Mouse (Mus musculus) layer of hippocampus, adult 9-11 months (tissue): ENCODE results near the gene Polg2.
"Not testable (repeated sequence)": the region's sequence is repeated elsewhere in the genome, so short reads cannot be mapped to it uniquely, and the experiment has no call there.

Experiments used
- DNase-seq: peaks from one replicate; pipeline ENCODE4 v3.0.0; 2022

Polg2 gene

DNA sequence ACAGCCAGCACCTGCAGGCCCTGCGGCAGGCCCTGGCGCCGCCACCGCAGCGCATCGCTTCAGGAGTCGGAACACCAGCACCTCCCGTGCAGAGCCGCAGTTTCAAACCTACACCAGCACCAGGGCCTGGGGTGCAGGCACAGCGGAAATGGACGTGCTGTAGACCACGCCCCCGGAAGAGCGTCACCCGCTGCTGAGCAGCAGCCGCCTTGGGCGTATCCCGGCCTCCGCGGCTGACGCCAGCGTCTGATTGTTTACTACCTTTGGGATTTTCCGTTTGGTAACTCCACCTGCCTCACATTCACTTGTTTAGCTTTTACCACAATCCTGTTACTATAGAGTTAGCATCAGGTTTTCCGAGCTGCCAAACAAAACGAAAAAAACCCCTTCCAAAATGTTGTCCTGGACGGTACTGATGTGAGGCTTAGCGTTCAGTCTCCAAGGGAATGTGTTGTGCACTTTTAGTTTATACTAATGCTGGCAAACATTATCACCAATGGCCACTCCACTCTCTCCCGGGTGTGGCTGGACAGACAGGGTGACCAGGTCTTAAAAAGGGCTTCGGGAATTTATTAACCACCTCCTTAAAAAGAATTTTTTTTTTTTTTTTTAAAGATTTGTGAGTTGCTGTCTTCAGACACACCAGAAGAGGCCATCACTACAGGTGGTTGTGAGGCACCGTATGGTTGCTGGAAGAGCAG lies at the start of gene Polg2:
TSS of gene Polg2 (minus strand) at position 150 of the 701 bp plus-strand sequence.
- peak; percentile 94 for DNase-seq

DNA sequence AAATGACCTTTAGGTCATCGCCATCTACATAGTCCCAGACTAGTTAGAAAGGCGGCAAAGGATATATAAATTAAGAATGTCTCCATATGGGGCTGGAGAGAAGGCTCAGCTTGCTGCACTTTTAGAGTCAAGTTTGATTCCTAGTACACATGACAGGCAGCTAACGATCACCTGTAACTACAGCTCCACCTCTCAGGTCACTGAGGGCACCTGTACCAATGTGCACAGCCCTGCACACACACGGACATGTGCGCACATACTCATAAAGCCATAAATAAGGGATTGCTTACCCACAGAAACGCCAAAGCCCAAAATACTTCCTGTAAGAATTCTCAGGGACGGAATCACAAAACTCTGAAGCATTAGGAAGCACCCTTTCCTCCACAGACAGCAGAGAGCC lies 48.7 kb upstream of the Polg2 start:
- no peak for DNase-seq

DNA sequence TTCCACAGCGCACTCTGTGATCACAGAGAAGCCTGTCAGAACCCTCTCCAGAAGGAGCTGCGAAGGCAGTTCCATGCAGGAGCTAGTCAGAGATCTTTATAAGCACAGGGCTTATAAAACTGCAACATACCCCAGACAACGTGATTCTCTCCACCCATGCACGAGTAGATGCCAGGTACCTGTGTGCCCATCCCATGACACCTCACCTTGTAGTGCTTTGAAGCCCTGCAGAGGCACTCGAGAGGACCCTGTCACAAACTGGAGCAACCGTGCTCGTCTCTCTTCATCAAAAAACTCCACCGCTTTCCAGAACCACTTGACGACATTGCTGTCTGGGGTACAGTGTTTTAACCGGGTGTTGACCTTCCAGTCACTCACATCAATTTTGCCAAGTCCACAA lies 45.1 kb upstream of the Polg2 start:
- no peak for DNase-seq

GRCm38 (mm10) chr11:106823741-106824140 lies 44.4 kb upstream of the Polg2 start:
- no peak for DNase-seq

- DNase-seq: peak; percentile 72
Observed at GRCm38 (mm10) chr11:106822911-106823310, 43.6 kb upstream of the Polg2 start.

GRCm38 (mm10) chr11:106822491-106822890 lies 43.2 kb upstream of the Polg2 start:
- DNase-seq: no peak

DNA sequence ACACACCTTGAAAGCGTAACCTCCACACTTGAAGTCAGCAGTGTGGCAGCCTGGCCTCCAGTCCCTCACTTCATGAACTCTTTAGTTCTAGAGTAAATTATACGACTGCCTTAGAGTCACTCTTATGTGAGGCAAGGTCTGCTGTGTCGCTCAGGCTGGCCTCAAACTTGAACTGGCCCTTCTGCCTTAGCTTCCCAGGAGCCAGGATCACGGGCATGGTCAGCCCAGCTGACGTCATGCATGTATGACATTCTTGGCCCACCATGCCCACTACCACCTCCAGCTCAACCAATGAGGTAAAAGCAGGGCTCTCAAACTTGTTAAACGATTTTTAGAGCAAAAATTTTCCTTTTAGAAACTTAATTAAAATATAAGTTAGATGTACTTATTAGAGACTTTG lies 42.1 kb upstream of the Polg2 start:
- no peak for DNase-seq

DNA sequence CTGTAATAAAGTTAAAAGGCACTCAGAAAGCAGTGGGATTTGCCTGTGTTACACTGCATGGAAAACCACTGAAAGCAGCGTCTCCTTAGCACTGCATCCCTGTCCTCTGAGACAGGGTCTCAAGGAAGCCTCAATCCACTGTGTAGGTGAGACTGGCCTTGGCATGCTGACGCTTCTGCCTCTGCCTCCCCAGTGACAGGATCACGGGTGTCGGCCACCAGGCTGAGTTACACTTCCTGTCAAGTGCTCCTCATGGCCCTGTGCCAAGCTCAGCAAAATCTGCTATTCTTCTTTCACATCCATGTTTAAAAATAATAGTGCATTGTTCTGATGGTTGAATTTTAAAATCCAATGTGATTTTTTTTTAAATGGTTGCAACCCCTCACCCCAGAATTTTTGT lies 41.6 kb upstream of the Polg2 start:
- peak; percentile 64 for DNase-seq

GRCm38 (mm10) chr11:106820252-106820651 lies 40.9 kb upstream of the Polg2 start:
- DNase-seq: no peak

GRCm38 (mm10) chr11:106819595-106819994 lies 40.3 kb upstream of the Polg2 start:
- no peak for DNase-seq

GRCm38 (mm10) chr11:106818341-106818740 lies 39.0 kb upstream of the Polg2 start:
- no peak for DNase-seq

- DNase-seq: no peak
Observed at GRCm38 (mm10) chr11:106817808-106818207, 38.5 kb upstream of the Polg2 start.

GRCm38 (mm10) chr11:106817156-106817555 lies 37.8 kb upstream of the Polg2 start:
- DNase-seq: no peak

- DNase-seq: no peak
Observed at GRCm38 (mm10) chr11:106816316-106816715, 37.0 kb upstream of the Polg2 start.

DNA sequence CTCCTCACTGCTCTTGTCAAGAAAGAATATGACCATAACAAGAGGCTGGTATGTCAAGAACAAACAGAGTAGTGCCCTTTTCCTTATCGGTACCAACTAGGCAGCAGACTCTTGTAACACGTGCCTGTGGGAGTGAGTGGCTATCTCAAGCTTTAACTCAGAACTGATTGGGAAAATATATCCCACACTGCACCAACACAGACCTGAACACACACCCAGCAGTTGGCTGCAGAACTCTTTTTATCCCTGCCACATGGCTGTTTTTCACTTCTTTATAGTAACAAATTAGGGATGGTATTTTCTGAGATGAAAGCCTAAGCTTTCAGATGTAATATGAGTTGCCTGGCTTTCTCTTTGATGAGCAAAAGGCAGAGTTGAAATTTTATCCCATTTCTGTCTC lies 36.4 kb upstream of the Polg2 start:
- no peak for DNase-seq

DNA sequence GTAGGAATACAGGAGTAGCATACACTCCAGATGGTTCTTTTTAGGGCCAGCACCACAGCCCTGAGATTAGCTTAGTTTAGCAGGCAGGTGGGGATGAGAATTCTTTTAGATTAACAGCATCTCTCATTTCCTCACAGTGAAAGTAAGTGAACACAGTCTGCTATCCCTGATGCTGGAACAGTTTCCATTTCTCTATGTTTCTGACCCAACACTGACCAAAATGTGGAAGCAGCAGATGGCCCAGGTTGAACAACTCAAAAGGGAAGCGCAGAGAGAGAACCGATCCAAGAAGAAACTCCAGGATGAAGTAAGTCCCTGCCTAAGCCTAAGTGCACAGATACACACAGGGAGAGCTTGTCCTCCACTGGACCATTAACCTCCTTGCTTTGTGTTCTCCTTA lies 36.0 kb upstream of the Polg2 start:
- DNase-seq: no peak

DNA sequence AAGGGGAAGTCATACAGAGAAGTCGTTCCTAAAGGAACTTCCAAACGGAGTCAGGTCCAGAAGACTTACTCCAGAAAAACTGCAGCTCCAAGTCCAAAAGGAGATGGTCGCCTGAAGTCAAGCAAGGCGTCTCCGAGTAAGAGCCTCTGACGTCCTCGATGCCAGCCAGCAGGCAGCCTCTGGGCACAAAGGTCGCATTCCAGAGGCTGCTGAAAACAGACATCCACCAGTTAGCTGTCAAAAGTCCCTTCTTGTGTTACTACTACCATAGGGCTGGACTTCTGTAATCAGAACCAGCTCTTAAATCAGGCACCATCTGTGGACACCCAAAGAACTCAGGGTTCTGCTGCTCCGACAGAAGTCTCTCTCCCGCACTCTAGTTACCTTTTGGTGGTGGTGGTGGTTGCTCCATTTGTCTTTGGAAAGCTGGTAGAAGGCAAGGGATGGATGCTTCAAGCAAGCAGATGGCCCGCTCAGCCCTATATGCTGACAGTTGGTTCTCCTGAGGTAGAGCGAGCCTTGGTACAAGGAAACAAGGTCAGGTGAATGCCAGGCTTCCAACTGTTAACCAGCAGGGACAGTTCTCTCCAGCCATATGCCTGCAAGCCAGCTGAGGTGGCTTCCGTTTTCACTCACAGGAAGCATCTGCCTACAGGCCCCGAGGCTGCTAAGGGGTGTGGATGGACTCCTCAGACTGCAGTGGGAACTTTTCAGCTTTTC lies 35.4 kb upstream of the Polg2 start:
- no peak for DNase-seq

- no peak for DNase-seq
Observed at GRCm38 (mm10) chr11:106812410-106813136, 33.2 kb upstream of the Polg2 start.

- not testable (repeated sequence) for DNase-seq
Observed at GRCm38 (mm10) chr11:106807442-106807841, 28.1 kb upstream of the Polg2 start.

- no peak for DNase-seq
Observed at GRCm38 (mm10) chr11:106802069-106802627, 22.8 kb upstream of the Polg2 start.

DNA sequence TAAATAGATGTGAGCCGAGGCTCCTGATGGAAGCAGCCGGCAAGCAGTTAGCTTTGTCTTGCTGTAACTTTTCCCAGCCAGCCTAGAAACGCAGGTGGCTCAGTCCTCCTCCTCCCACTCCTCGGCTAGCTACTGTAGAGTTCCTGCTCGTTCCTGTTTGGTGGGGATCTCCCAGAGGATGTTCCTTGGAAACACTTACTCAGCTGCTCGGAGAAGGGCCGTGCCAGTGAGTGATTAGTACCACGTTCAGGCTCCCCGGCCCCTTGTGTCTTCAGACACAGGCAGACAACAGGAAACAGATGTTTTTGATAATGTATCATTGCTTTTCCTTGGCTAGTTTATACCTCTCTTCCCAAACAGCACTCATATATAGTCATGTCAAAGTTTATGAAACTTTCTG lies 16.3 kb upstream of the Polg2 start:
- DNase-seq: no peak

GRCm38 (mm10) chr11:106793846-106794245 lies 14.5 kb upstream of the Polg2 start:
- no peak for DNase-seq

- no peak for DNase-seq
Observed at GRCm38 (mm10) chr11:106789649-106790048, 10.3 kb upstream of the Polg2 start.
